Mouse (Mus musculus): ENCODE measurements at regions not wholly inside any gene's neighbourhood (a gene's known extent, or its start where the extent isn't known, plus 50 kb on each side); places are given as distances from the start of the nearest gene placed in this dataset.

- no peak for TF ChIP-seq HCFC1 (IDR thresholded peaks at IDR 0.05; ENCODE audit: low read depth, low read length)
- TF ChIP-seq MAX (IDR thresholded peaks at IDR 0.05; ENCODE audit: low read length) = no peak
- TF ChIP-seq ZKSCAN1 (IDR thresholded peaks at IDR 0.05; ENCODE audit: low read depth, low read length) = no peak
- no peak for TF ChIP-seq CTCF (IDR thresholded peaks at IDR 0.05 in 2 of 3, conservative IDR thresholded peaks at IDR 0.05 in 1 of 3; ENCODE audit: control insufficient read depth in 1 of 3, insufficient read depth in 1 of 3, low read depth in 2 of 3, low read length in 3 of 3, poor library complexity in 1 of 3, severe bottlenecking in 1 of 3)
- no peak for TF ChIP-seq EP300 (IDR thresholded peaks at IDR 0.05; ENCODE audit: low read depth in 1 of 2, low read length in 2 of 2)
- TF ChIP-seq USF2 (IDR thresholded peaks at IDR 0.05; ENCODE audit: borderline replicate concordance in 1 of 2, insufficient read depth in 1 of 2, low read depth in 1 of 2, low read length in 2 of 2) = no peak
- no peak for TF ChIP-seq GABPA (IDR thresholded peaks at IDR 0.05; ENCODE audit: low read depth, low read length)
- TF ChIP-seq POLR2AphosphoS5 (IDR thresholded peaks at IDR 0.05; ENCODE audit: borderline replicate concordance, low read depth, low read length) = no peak
- TF ChIP-seq MYB (IDR thresholded peaks at IDR 0.05; ENCODE audit: low read depth, low read length) = no peak
- no peak for TF ChIP-seq MAFK (IDR thresholded peaks at IDR 0.05; ENCODE audit: borderline replicate concordance, low read depth, low read length)
- no peak for TF ChIP-seq POLR2A (IDR thresholded peaks at IDR 0.05; ENCODE audit: control insufficient read depth in 1 of 2, insufficient read depth in 1 of 2, low read depth in 1 of 2, low read length in 2 of 2, poor library complexity in 1 of 2)
- TF ChIP-seq TCF12 (IDR thresholded peaks at IDR 0.05; ENCODE audit: low read depth, low read length) = no peak
- TF ChIP-seq CHD1 (IDR thresholded peaks at IDR 0.05; ENCODE audit: low read depth, low read length) = no peak
- no peak for TF ChIP-seq RAD21 (IDR thresholded peaks at IDR 0.05; ENCODE audit: low read depth, low read length)
- H3K4me1 ChIP-seq (ENCODE audit: control insufficient read depth in 1 of 2, insufficient read depth in 2 of 2, low read length in 2 of 2) = no peaks in the 10 kb centered on the region
- no peak overlapping the region for H3K27ac ChIP-seq (ENCODE audit: control insufficient read depth, low read depth, low read length)
- no peaks in the 10 kb centered on the region for H3K9me3 ChIP-seq (replicated peaks; ENCODE audit: insufficient read depth, low read length)
- H3K36me3 ChIP-seq (ENCODE audit: control insufficient read depth in 1 of 2, insufficient read depth in 2 of 2, low read length in 2 of 2) = no peaks in the 10 kb centered on the region
- H3K79me2 ChIP-seq (ENCODE audit: control insufficient read depth, insufficient read depth, low read length, poor library complexity) = no peaks in the 10 kb centered on the region
- H3K4me3 ChIP-seq (ENCODE audit: control insufficient read depth in 1 of 2, insufficient read depth in 1 of 2, low read depth in 2 of 2, low read length in 2 of 2) = no peak overlapping the region
- no peak for DNase-seq (ENCODE audit: low read depth, low spot score)
- H3K9ac ChIP-seq (ENCODE audit: control insufficient read depth, low read depth, low read length, poor library complexity, severe bottlenecking) = no peak overlapping the region
- H3K27me3 ChIP-seq (ENCODE audit: control insufficient read depth in 1 of 2, insufficient read depth in 2 of 2, low read length in 2 of 2) = no peaks in the 10 kb centered on the region
These were observed 380.4 kb downstream of the Plk2 start for GRCm38 (mm10) chr13:110775251-110775650.

- no peak overlapping the region for H3K27ac ChIP-seq (ENCODE audit: control insufficient read depth, low read depth, low read length)
- no peaks in the 10 kb centered on the region for H3K4me1 ChIP-seq (ENCODE audit: control insufficient read depth in 1 of 2, insufficient read depth in 2 of 2, low read length in 2 of 2)
- no peak overlapping the region for H3K9ac ChIP-seq (ENCODE audit: control insufficient read depth, low read depth, low read length, poor library complexity, severe bottlenecking)
- H3K79me2 ChIP-seq (ENCODE audit: control insufficient read depth, insufficient read depth, low read length, poor library complexity) = no peaks in the 10 kb centered on the region
- DNase-seq (ENCODE audit: low read depth, low spot score) = no peak
- no peaks in the 10 kb centered on the region for H3K9me3 ChIP-seq (replicated peaks; ENCODE audit: insufficient read depth, low read length)
- TF ChIP-seq UBTF (IDR thresholded peaks at IDR 0.05; ENCODE audit: borderline replicate concordance, insufficient read depth, low read depth, low read length) (no peak), TCF12 (IDR thresholded peaks at IDR 0.05; ENCODE audit: low read depth, low read length) (no peak), ZNF384 (IDR thresholded peaks at IDR 0.05; ENCODE audit: low read depth, low read length) (no peak), GABPA (IDR thresholded peaks at IDR 0.05; ENCODE audit: low read depth, low read length) (no peak), MAZ (IDR thresholded peaks at IDR 0.05; ENCODE audit: low read depth, low read length) (no peak), SMC3 (IDR thresholded peaks at IDR 0.05; ENCODE audit: low read depth, low read length) (no peak), TBP (IDR thresholded peaks at IDR 0.05; ENCODE audit: low read depth, low read length) (no peak)
- H3K27me3 ChIP-seq (ENCODE audit: control insufficient read depth in 1 of 2, insufficient read depth in 2 of 2, low read length in 2 of 2) = no peaks in the 10 kb centered on the region
- no peak overlapping the region for H3K4me3 ChIP-seq (ENCODE audit: control insufficient read depth in 1 of 2, insufficient read depth in 1 of 2, low read depth in 2 of 2, low read length in 2 of 2)
- H3K36me3 ChIP-seq (ENCODE audit: control insufficient read depth in 1 of 2, insufficient read depth in 2 of 2, low read length in 2 of 2) = no peaks in the 10 kb centered on the region
These were observed 389.4 kb downstream of the Plk2 start for GRCm38 (mm10) chr13:110784162-110784785.
